Mouse (Mus musculus) urinary bladder, postnatal 10 days (tissue): ENCODE results near the gene Eif4a1.
"Not testable (repeated sequence)": the region's sequence is repeated elsewhere in the genome, so short reads cannot be mapped to it uniquely, and the experiment has no call there.

ENCODE experiments used
- DNase-seq: peaks from one replicate; pipeline ENCODE4 v3.0.0; 2022; ENCODE audit warnings: low spot score

Gene Eif4a1

GRCm38 (mm10) chr11:69672211-69672706 is at the start of gene Eif4a1:
TSS of gene Eif4a1 (minus strand) at chr11:69672423.
- peak; percentile 99 for DNase-seq

GRCm38 (mm10) chr11:69720852-69721251 is 48.6 kb upstream of the Eif4a1 start:
- DNase-seq, result no peak

DNA sequence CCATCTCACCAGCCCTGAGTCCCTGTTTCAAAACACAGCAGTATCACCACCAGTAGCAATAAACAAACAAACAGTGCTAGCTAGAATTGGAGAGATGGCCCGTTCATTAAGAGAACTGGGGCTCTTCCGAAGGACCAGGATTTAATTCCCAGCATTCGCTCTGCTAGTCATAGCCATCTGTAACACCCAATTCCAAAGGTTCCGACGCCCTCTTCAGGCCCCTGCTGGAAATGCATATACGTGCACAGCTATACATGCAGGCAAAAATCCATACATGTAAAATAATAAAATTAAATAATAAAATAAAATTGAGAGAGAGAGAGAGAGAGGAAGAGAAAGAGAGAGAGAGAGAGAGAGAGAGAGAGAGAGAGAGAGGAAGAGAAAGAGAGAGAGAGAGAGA is 47.2 kb upstream of the Eif4a1 start:
- no peak for DNase-seq

GRCm38 (mm10) chr11:69718661-69719060 is 46.4 kb upstream of the Eif4a1 start:
- no peak for DNase-seq

- no peak for DNase-seq
These were observed 44.7 kb upstream of the Eif4a1 start for GRCm38 (mm10) chr11:69716953-69717352.

GRCm38 (mm10) chr11:69715929-69716328 is 43.7 kb upstream of the Eif4a1 start:
- DNase-seq, result no peak

DNA sequence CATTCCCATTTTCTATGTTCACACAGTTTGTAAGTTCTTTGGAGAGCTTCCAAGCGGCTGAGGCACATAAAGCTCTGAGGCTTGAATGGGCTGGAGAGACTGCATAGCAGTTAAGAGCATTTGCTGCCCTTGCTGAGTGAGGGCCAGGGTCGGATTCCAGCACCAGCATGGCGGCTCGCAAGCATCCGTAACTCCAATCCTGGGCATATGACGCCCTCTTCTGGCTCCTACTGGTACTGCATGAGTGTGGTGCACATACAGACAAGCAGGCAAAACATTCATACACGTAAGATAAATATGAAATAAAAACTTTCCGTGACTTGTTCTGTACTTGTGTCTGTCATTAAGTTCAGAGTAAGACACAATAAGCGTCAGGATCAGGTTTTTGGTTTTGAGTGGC is 43.3 kb upstream of the Eif4a1 start:
- no peak for DNase-seq

- DNase-seq, result no peak
These were observed 42.6 kb upstream of the Eif4a1 start for GRCm38 (mm10) chr11:69714636-69715329.

DNA sequence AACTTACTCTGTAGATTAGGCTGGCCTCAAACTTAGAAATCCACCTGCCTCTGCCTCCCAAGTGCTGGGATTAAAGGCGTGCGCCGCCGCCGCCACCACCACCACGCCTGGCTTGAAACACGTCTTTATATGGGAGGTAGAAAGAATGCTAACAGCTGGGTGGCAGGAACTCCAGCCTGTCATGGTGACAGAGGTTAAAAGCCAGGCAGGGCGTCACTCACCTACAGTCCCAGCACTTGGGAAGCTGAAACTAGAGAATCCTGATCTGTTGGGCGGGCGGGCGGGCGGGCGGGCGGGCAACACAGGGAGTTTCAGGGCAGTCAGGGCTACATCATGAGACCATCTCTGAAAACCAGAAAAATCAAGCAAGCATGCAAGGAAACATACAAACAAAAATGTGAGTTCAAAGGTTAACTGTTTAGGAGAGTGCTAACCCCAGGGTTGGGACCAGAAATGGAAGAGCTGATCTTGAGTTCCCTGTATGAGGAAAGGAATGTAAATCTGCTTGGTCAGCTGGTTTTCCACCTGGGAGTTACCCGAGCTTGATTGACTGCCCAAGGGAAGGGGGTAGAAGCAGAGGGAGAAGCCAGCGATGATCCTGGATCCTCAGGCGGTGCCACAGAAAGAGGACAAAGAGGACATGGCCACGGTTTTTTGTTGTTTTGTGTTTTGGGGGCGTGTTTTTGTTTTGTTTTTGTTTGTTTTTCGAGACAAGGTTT is 40.9 kb upstream of the Eif4a1 start:
- DNase-seq, result no peak

DNA sequence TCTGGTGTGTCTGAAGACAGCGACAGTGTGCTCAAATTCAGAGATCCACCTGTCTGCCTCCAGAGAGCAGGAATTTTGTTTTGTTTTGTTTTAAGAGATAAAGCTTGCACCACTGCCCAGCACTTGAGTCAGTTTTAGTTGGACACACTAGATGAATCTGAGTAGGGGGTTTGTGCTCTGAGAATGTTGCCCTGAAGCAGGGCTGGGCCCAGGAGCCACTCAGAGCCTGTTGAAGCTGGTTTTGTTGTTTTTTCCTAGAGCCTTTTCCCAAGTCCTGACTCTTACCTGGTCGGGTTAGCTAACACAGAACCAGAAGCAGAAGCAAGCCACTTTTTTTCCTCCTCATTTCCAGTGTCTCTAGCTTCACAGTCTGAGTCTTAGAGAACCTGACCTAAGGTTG is 38.9 kb upstream of the Eif4a1 start:
- DNase-seq, result no peak

- DNase-seq, result no peak
These were observed 38.2 kb upstream of the Eif4a1 start for GRCm38 (mm10) chr11:69710470-69710869.

DNA sequence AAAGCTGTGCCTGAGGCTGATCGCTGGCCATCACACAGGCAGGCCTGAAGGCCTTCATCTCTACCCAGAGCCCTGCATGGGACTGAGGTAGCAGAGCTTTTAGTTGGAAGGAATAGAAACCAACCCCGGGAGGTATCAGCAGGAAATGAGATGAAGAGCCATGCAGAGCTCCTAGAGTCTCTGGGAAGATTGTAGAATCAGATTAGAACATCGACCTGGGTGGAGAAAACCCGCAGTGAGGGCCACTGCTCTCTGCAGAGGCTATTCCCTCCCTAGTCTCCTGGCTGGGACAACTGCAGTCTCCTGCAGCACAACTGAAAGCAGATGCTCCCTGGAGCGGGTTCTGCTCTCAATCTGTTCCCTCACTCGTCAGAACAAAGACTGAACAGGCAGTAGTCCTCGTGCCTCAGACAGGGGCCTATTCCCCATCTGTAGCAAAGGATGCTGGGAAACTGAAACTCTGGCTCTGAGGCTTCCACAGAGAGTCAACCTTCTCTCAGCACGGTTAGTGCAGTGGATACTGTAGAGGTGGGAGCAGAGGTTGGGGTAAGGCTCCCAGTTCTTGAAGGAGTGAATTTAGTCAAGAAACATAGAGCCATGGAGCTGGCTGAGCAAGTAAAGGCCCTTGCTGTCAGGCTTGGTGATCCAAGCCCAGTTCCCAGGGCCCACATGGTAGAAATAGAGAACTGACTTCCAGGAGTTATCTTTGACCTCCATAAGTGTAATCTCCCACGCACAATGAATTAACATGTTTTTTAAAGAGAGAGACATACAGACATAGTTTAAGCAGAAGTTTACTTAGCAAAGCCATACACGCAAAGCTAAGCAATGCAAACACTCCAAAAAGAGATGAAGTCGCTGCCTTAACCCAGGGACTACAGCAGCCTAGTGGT is 37.6 kb upstream of the Eif4a1 start:
- DNase-seq, result no peak

GRCm38 (mm10) chr11:69708614-69709265 is 36.5 kb upstream of the Eif4a1 start:
- no peak for DNase-seq

GRCm38 (mm10) chr11:69707873-69708381 is 35.7 kb upstream of the Eif4a1 start:
- no peak for DNase-seq

DNA sequence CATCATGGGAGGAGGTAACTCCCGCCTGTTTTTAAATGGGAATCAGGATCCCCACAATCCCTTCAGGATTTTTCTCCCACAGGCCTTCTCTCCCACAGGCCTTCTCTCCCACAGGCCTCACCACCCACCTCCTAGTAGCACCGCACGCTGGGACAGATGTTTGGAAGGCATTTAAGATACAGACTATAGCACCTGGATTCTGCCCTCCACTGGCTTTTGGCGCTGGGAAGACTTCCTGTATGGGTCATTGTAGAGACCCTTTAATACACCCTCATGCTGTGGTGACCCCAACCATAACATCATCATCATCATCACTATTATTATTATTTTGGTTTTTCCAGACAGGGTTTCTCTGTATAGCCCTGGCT is 35.2 kb upstream of the Eif4a1 start:
- no peak for DNase-seq

DNA sequence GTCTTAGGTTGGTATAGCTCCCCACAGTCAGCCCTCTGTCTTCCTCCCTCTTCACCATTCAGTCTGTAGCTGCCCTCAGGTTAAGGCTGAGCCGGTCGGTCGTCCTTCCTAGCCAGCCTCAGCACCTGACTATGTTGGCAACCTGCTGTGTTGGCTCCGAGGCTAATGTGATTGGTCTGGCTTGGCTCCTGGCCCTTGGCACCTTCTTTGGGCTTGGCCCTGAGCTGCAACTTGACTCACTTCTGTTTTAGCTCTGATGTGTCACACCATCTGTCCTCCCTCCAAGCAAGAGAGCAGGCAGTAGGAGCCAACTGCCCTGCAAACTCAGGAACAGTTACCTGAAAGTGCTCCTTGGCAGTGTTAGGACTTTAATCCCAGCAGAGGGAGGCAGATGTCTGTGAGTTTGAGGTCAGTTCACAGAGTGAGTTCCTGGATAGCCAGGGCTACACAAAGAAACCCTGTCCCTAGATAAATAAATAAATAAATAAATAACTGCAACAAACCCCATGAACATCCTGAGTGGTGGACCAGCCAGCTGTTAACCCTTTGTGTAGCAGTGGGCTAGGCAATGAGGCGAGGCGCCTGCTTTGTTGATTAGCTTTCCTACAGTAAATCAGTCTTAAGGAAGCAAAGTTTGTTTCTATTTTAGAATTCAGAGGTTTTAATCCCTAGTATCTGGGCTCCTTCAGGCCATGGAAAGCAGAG is 34.7 kb upstream of the Eif4a1 start:
- no peak for DNase-seq

DNA sequence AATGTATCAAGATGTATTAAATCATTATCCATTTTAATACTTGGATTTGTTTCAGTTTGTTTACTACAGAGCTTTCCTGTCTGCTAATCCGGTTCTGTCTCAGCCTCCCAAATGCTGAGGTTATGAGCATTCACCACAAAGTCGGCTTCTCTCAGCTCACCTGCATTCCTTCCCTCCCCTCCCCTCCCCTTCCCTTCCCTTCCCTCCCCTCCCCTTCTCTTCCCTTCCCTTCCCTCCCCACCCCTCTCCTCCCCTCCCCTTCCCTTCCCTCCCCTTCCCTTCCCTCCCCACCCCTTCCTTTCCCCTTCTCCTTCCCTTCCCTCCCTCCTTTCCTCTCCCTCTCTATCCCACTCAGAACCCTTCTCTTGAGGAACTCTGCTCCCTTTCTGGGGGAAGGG is 32.4 kb upstream of the Eif4a1 start:
- DNase-seq, result no peak

DNA sequence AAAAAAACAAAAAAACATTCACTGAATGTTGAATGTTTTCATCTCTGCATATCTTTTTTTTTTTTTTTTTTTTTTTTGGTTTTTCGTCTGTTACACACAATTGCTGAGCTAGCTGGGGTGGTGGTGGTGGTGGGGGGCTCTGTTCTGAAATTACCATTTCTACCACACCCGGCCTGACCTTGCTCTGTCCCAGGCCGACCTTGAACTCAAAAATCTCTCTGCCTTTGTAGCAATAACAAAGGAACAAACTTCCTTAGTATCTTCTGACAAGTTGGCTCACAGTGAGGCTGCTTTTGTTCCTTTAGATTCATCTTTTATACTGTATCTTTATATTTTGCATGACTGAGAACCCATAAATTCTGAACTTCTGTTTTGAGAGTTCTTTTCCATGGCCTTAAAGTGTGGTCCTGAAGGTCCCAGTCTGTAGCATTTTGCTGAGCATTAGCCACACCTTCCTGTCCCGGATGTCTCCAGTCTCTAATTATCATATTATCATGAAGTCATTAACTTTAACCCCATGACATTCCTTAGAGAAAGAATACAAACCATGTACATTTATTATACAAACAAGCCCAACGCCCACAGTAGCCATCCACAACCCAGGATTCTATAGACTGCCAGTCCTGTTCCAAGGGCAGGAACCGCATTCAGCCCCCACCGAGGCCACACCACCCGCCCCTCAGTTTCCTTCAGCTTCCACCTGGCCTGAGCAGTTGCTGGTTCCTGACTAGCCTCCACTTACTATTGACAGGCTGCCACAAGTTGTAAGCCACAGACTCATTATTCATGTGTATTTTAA is 31.8 kb upstream of the Eif4a1 start:
- DNase-seq, result no peak

DNA sequence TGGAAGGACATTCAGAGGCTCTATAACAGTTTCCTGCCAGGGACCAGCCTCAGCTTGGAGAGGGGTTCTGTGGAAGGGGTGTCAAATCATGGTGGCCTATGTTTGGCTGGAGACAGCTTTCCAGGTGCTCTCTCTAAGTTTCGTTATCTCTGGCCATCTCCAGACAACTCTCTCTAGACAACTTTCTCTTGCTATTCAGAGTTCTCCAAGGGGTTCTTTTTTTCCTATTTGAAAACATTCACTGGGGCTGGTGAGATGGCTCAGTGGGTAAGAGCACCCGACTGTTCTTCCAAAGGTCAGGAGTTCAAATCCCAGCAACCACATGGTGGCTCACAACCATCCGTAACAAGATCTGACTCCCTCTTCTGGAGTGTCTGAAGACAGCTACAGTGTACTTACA is 31.2 kb upstream of the Eif4a1 start:
- DNase-seq, result not testable (repeated sequence)

DNA sequence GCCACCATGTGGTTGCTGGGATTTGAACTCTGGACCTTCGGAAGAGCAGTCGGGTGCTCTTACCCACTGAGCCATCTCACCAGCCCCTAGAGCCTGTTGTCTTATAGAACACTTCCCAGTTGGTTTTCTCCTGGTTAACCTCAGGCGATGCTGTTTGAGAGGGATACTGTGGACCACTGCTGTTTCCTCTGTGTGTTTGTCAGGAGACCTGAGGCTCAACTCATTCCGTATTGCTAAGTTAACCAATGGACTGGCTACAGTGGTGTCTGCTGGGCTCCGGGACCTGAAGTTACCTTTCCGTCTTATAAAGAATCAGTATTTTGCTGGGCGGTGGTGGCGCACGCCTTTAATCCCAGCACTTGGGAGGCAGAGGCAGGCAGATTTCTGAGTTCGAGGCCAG is 30.7 kb upstream of the Eif4a1 start:
- DNase-seq, result not testable (repeated sequence)
